In genomic region chr5:86172088-86172448, GRCm38 (mm10) we compare ENCODE assay signal across 8 mouse cellular contexts. TPM values are rescaled to one million over a fixed set of nuclear protein-coding genes. Genes with fewer than 3 reads are reported as not detected.
A peak's percentile ranks its signal among the peaks of the same experiment; 100 is the strongest.
DNase-seq lines count a peak whose midpoint lies in the region; ATAC-seq lines count a peak whose summit lies in the region.

No protein-coding gene starts in this region.

- no peaks in the 10 kb centered on the region for H3K27me3 ChIP-seq in lung, embryonic 16.5 days (ENCODE audit: control insufficient read depth, insufficient read depth, low read depth, low read length)
- H3K27me3 ChIP-seq in embryonic facial prominence, embryonic 14.5 days (replicated peaks; ENCODE audit: control insufficient read depth, insufficient read depth, low read length), result no peaks in the 10 kb centered on the region
- no peaks in the 10 kb centered on the region for H3K27me3 ChIP-seq in hindbrain, embryonic 15.5 days
- H3K27me3 ChIP-seq in midbrain, embryonic 16.5 days (ENCODE audit: control insufficient read depth, insufficient read depth, low read depth, low read length), result no peaks in the 10 kb centered on the region

- peak overlapping the region; percentile 87 for H3K4me2 ChIP-seq in lung, embryonic 16.5 days (ENCODE audit: low read depth, low read length)
- peak overlapping the region; percentile 66 for H3K4me2 ChIP-seq in embryonic facial prominence, embryonic 14.5 days (ENCODE audit: low read depth, low read length)
- peak overlapping the region; percentile 82 for H3K4me2 ChIP-seq in hindbrain, embryonic 15.5 days
- H3K4me2 ChIP-seq in midbrain, embryonic 16.5 days (ENCODE audit: low read length), result peak overlapping the region; percentile 83

- H3K9ac ChIP-seq in lung, embryonic 16.5 days (ENCODE audit: low read length), result peak overlapping the region; percentile 87
- H3K9ac ChIP-seq in embryonic facial prominence, embryonic 14.5 days (ENCODE audit: low read depth, low read length), result peak overlapping the region; percentile 86
- peak overlapping the region; percentile 95 for H3K9ac ChIP-seq in hindbrain, embryonic 15.5 days
- H3K9ac ChIP-seq in midbrain, embryonic 16.5 days (ENCODE audit: low read depth, low read length), result peak overlapping the region; percentile 91

- ATAC-seq in lung, embryonic 16.5 days (ENCODE audit: low read depth), result no peak
- ATAC-seq in embryonic facial prominence, embryonic 14.5 days (ENCODE audit: low read depth), result no peak
- no peak for ATAC-seq in hindbrain, embryonic 15.5 days (ENCODE audit: low FRiP score, low read depth)
- ATAC-seq in midbrain, embryonic 16.5 days, result no peak

- H3K4me1 ChIP-seq in lung, embryonic 16.5 days (replicated peaks; ENCODE audit: control insufficient read depth, insufficient read depth, low read length), result peaks cover 3% of the 10 kb centered on the region; the same call in 1 of the 2 replicates
- H3K4me1 ChIP-seq in embryonic facial prominence, embryonic 14.5 days (ENCODE audit: control insufficient read depth, insufficient read depth, low read length), result peaks cover 7% of the 10 kb centered on the region
- peaks cover 18% of the 10 kb centered on the region for H3K4me1 ChIP-seq in hindbrain, embryonic 15.5 days (replicated peaks)
- H3K4me1 ChIP-seq in midbrain, embryonic 16.5 days (ENCODE audit: control insufficient read depth, insufficient read depth, low read length), result peaks cover 6% of the 10 kb centered on the region

- peak overlapping the region; percentile 95 for H3K27ac ChIP-seq in lung, embryonic 16.5 days (ENCODE audit: low read length)
- peak overlapping the region; percentile 96 for H3K27ac ChIP-seq in embryonic facial prominence, embryonic 14.5 days (replicated peaks; ENCODE audit: low read depth, low read length)
- H3K27ac ChIP-seq in hindbrain, embryonic 15.5 days (replicated peaks), result peak overlapping the region; percentile 99
- peak overlapping the region; percentile 97 for H3K27ac ChIP-seq in midbrain, embryonic 16.5 days (ENCODE audit: low read length)

- 0% methylated on average over 15 of the region's 15 CpGs for WGBS in lung, embryonic 16.5 days
- WGBS in embryonic facial prominence, embryonic 14.5 days, result under 1% methylated on average over 12 of the region's 15 CpGs
- 0% methylated on average over 15 of the region's 15 CpGs for WGBS in hindbrain, embryonic 15.5 days
- under 1% methylated on average over 15 of the region's 15 CpGs for WGBS in midbrain, embryonic 16.5 days

- DNase-seq in lung, postnatal 4 days, result no peak
- DNase-seq in embryonic facial prominence, embryonic 14.5 days (ENCODE audit: low spot score), result no peak
- no peak for DNase-seq in spleen, adult 18-20 months
- DNase-seq in left cerebral cortex, adult 11 months (ENCODE audit: low spot score), result no peak
- no peak for DNase-seq in layer of hippocampus, adult 9-11 months

- no peaks in the 10 kb centered on the region for H3K9me3 ChIP-seq in lung, embryonic 16.5 days (ENCODE audit: control insufficient read depth, low read length)
- no peaks in the 10 kb centered on the region for H3K9me3 ChIP-seq in embryonic facial prominence, embryonic 14.5 days (ENCODE audit: control insufficient read depth, low read length)
- H3K9me3 ChIP-seq in hindbrain, embryonic 15.5 days, result no peaks in the 10 kb centered on the region
- H3K9me3 ChIP-seq in midbrain, embryonic 16.5 days (replicated peaks; ENCODE audit: control insufficient read depth, low read length, poor library complexity, severe bottlenecking), result no peaks in the 10 kb centered on the region

- H3K4me3 ChIP-seq in lung, embryonic 16.5 days (ENCODE audit: low read length), result peak overlapping the region; percentile 91
- peak overlapping the region; percentile 84 for H3K4me3 ChIP-seq in embryonic facial prominence, embryonic 14.5 days (ENCODE audit: low read depth, low read length)
- H3K4me3 ChIP-seq in hindbrain, embryonic 15.5 days, result peak overlapping the region; percentile 80
- H3K4me3 ChIP-seq in midbrain, embryonic 16.5 days (ENCODE audit: low read depth, low read length), result peak overlapping the region; percentile 93

- H3K36me3 ChIP-seq in lung, embryonic 16.5 days (ENCODE audit: control insufficient read depth, insufficient read depth, low read length), result peaks cover 6% of the 10 kb centered on the region
- H3K36me3 ChIP-seq in embryonic facial prominence, embryonic 14.5 days (ENCODE audit: control insufficient read depth, insufficient read depth, low read length), result peaks cover 8% of the 10 kb centered on the region; the same call in 1 of the 2 replicates
- peaks cover 8% of the 10 kb centered on the region for H3K36me3 ChIP-seq in hindbrain, embryonic 15.5 days
- no peaks in the 10 kb centered on the region for H3K36me3 ChIP-seq in midbrain, embryonic 16.5 days (ENCODE audit: control insufficient read depth, insufficient read depth, low read length)

RNA-seq across cellular contexts. Expression of gene Uba6, which starts 0.5 kb away (rescaled TPM):
- polyA plus RNA-seq in lung, embryonic 16.5 days (2015; fragmentation: Nextera tagmentation; extraction: Ambion mirVana), result 11.6 and 12.7 TPM in 2 replicates
- polyA plus RNA-seq in embryonic facial prominence, embryonic 14.5 days (2014; fragmentation: Nextera tagmentation; extraction: Ambion mirVana), result 18.7 and 19.5 TPM in 2 replicates
- polyA plus RNA-seq in hindbrain, embryonic 15.5 days (2015; fragmentation: Nextera tagmentation; extraction: Ambion mirVana), result 12.7 and 13.5 TPM in 2 replicates
- polyA plus RNA-seq in midbrain, embryonic 16.5 days (2015; fragmentation: Nextera tagmentation; extraction: Ambion mirVana), result 15.0 and 15.6 TPM in 2 replicates

RNA-seq across cellular contexts. Expression of gene Gnrhr, which starts 25.6 kb away (rescaled TPM):
- polyA plus RNA-seq in lung, embryonic 16.5 days (2015; fragmentation: Nextera tagmentation; extraction: Ambion mirVana), result 0.11 TPM in 1 of 2 replicates, not detected in the other
- not detected in 2 replicates for polyA plus RNA-seq in embryonic facial prominence, embryonic 14.5 days (2014; fragmentation: Nextera tagmentation; extraction: Ambion mirVana)
- 0.12 TPM in 1 of 2 replicates, not detected in the other for polyA plus RNA-seq in hindbrain, embryonic 15.5 days (2015; fragmentation: Nextera tagmentation; extraction: Ambion mirVana)
- polyA plus RNA-seq in midbrain, embryonic 16.5 days (2015; fragmentation: Nextera tagmentation; extraction: Ambion mirVana), result 0.10 TPM in 1 of 2 replicates, not detected in the other
